Mouse (Mus musculus) lung, adult 2 months (tissue): ENCODE measurements around the gene Epb41l4b. TPM values are rescaled to one million over a fixed set of nuclear protein-coding genes. Genes with fewer than 3 reads are reported as not detected.

ENCODE experiments used
- DNase-seq: peaks from one replicate; pipeline ENCODE4 v3.0.0; 2022
- H3K4me1 ChIP-seq: fragments of 200-500 bp; 2 replicates; pipeline ENCODE4 v1.6.1; 2011; ENCODE audit warnings: low read length; ENCODE audit not compliant: control insufficient read depth, insufficient read depth
- H3K4me3 ChIP-seq: fragments of 200-500 bp; replicated peaks from 2 replicates; pipeline ENCODE3; 2011; ENCODE audit warnings: low read depth, mild to moderate bottlenecking, control low read depth, low read length; ENCODE audit errors: extremely low read depth
- CTCF ChIP-seq: fragments of 200-500 bp; IDR thresholded peaks from 2 replicates; pipeline ENCODE4 v1.5.1; 2011; ENCODE audit warnings: mild to moderate bottlenecking, low read length, control low read depth; ENCODE audit not compliant: insufficient read depth
- POLR2A ChIP-seq: fragments of 200-500 bp; IDR thresholded peaks from 2 replicates; pipeline ENCODE4 v1.6.1; 2011; ENCODE audit warnings: low read depth, mild to moderate bottlenecking, control low read depth, low read length, borderline replicate concordance; ENCODE audit errors: extremely low read depth
- WGBS: fragments of 180-500 bp; shearing (Covaris S2); methylation state at CpG from one replicate; pipeline ENCODE4 v1.1.7; 2018; 5-methylcytosine and 5-hydroxymethylcytosine counted together
- polyA plus RNA-seq: library from polyadenylated mRNA; depleted of rRNA; stranded (reverse); fragments of >200 nt; gene quantifications from 2 replicates; pipeline ENCODE4 v1.2.3, GENCODE M21; 2012

The Epb41l4b gene
- polyA plus RNA-seq, 1 experiment, result 28.9 TPM

- Histone ChIP-seq H3K4me3 (no peak overlapping the region), H3K4me1 (no peaks in the 10 kb centered on the region)
- 62% methylated on average over 8 of the region's 8 CpGs for WGBS
- no peak for DNase-seq
- TF ChIP-seq CTCF (no peak), POLR2A (no peak)
Observed at GRCm38 (mm10) chr4:57005011-57005410, 138.2 kb downstream of the Epb41l4b start.

GRCm38 (mm10) chr4:57003886-57004285 is 139.4 kb downstream of the Epb41l4b start:
- TF ChIP-seq POLR2A, result no peak
- TF ChIP-seq CTCF, result no peak
- no peak for DNase-seq
- no peaks in the 10 kb centered on the region for H3K4me1 ChIP-seq
- H3K4me3 ChIP-seq, result no peak overlapping the region
- 84% methylated on average over 8 of the region's 8 CpGs for WGBS

- H3K4me3 ChIP-seq, result no peak overlapping the region
- H3K4me1 ChIP-seq, result no peaks in the 10 kb centered on the region
- DNase-seq, result no peak
- 56% methylated on average over 3 of the region's 3 CpGs for WGBS
- no peak for TF ChIP-seq POLR2A
- TF ChIP-seq CTCF, result no peak
Observed at GRCm38 (mm10) chr4:57002751-57003150, 140.5 kb downstream of the Epb41l4b start.

GRCm38 (mm10) chr4:57001437-57001836 is 141.8 kb downstream of the Epb41l4b start:
- no peak overlapping the region for H3K4me3 ChIP-seq
- no peaks in the 10 kb centered on the region for H3K4me1 ChIP-seq
- TF ChIP-seq CTCF, result no peak
- TF ChIP-seq POLR2A, result no peak
- no peak for DNase-seq
- WGBS, result 86% methylated on average over 2 of the region's 2 CpGs

- no peak for DNase-seq
- no peak for TF ChIP-seq POLR2A
- TF ChIP-seq CTCF, result no peak
- H3K4me3 ChIP-seq, result no peak overlapping the region
- H3K4me1 ChIP-seq, result no peaks in the 10 kb centered on the region
- WGBS, result 56% methylated on average over 7 of the region's 7 CpGs
Observed at GRCm38 (mm10) chr4:56993331-56993730, 149.9 kb downstream of the Epb41l4b start.

- DNase-seq, result no peak
- 67% methylated on average over 2 of the region's 2 CpGs for WGBS
- no peak overlapping the region for H3K4me3 ChIP-seq
- no peak for TF ChIP-seq POLR2A
- TF ChIP-seq CTCF, result no peak
- no peaks in the 10 kb centered on the region for H3K4me1 ChIP-seq
Observed at GRCm38 (mm10) chr4:56991951-56992350, 151.3 kb downstream of the Epb41l4b start.

GRCm38 (mm10) chr4:56990215-56990584 is 153.0 kb downstream of the Epb41l4b start, which contains the start of gene Frrs1l:
Gene Frrs1l, minus strand, starts transcription at chr4:56990391.
- WGBS, result 3% methylated on average over 15 of the region's 44 CpGs
- no peak within 1 kb of the TSS for H3K4me3 ChIP-seq
- no peak for TF ChIP-seq CTCF
- TF ChIP-seq POLR2A, result no peak
- DNase-seq, result no peak
- no peaks in the 10 kb centered on the region for H3K4me1 ChIP-seq

- Histone ChIP-seq H3K4me1 (no peaks in the 10 kb centered on the region), H3K4me3 (no peak overlapping the region)
- 8% methylated on average over 45 of the region's 45 CpGs for WGBS
Observed at GRCm38 (mm10) chr4:56989431-56990214, 153.6 kb downstream of the Epb41l4b start.

GRCm38 (mm10) chr4:56965586-56966179 is 177.6 kb downstream of the Epb41l4b start:
- Histone ChIP-seq H3K4me1 (peaks cover 2% of the 10 kb centered on the region), H3K4me3 (no peak overlapping the region)
- 49% methylated on average over 7 of the region's 7 CpGs for WGBS
- no peak for DNase-seq
- no peak for TF ChIP-seq POLR2A
- TF ChIP-seq CTCF, result no peak

More at GRCm38 (mm10) chr4:56989431-56990214, 153.6 kb downstream of the Epb41l4b start:
- no peak for DNase-seq
- TF ChIP-seq POLR2A (no peak), CTCF (no peak)

- no peak overlapping the region for H3K4me3 ChIP-seq
- 91% methylated on average over 6 of the region's 6 CpGs for WGBS
- TF ChIP-seq POLR2A (no peak), CTCF (no peak)
- no peak for DNase-seq
- H3K4me1 ChIP-seq, result peaks cover 2% of the 10 kb centered on the region
Observed at GRCm38 (mm10) chr4:56963687-56964086, 179.6 kb downstream of the Epb41l4b start.
